Mouse (Mus musculus) CH12.LX (cell line): ENCODE results near the gene Cuedc2.

Experiments
- CHD1 ChIP-seq: IDR thresholded peaks from 2 replicates; pipeline ENCODE4 v1.6.1; 2012; ENCODE audit warnings: low read depth, low read length, improper control_type of control experiment, inconsistent platforms
- CHD2 ChIP-seq: IDR thresholded peaks from 2 replicates; pipeline ENCODE4 v1.6.1; 2011; ENCODE audit warnings: low read length, improper control_type of control experiment
- CTCF ChIP-seq, 2 experiments: IDR thresholded peaks in 1 of 2; conservative IDR thresholded peaks in 1 of 2; 2 replicates each; pipeline ENCODE4 v1.5.1; 2011 to 2012; ENCODE audit warnings: low read depth in 2 of 2, low read length in 2 of 2, improper control_type of control experiment in 1 of 2, inconsistent platforms in 1 of 2, mild to moderate bottlenecking in 1 of 2, moderate library complexity in 1 of 2
- GABPA ChIP-seq: IDR thresholded peaks from 2 replicates; pipeline ENCODE4 v1.6.1; 2012; ENCODE audit warnings: low read depth, low read length, improper control_type of control experiment, inconsistent platforms; ENCODE audit not compliant: insufficient replicate concordance
- POLR2A ChIP-seq: IDR thresholded peaks from 2 replicates; pipeline ENCODE4 v1.6.1; 2011; ENCODE audit warnings: low read depth, mild to moderate bottlenecking, improper control_type of control experiment, low read length
- TCF12 ChIP-seq: IDR thresholded peaks from 2 replicates; pipeline ENCODE4 v1.6.1; 2014; ENCODE audit warnings: low read depth, mild to moderate bottlenecking, inconsistent platforms, low read length, improper control_type of control experiment
- USF1 ChIP-seq: IDR thresholded peaks from 2 replicates; pipeline ENCODE4 v1.6.1; 2014; ENCODE audit warnings: low read depth, mild to moderate bottlenecking, inconsistent platforms, low read length, improper control_type of control experiment

GRCm38 (mm10) chr19:46330696-46331095, 7.8 kb downstream of the Cuedc2 start:
- TF ChIP-seq CTCF (conservative IDR thresholded peaks at IDR 0.05 in 1 of 2, IDR thresholded peaks at IDR 0.05 in 1 of 2; ENCODE audit: low read depth in 2 of 2, low read length in 2 of 2): no peak
- no peak for TF ChIP-seq TCF12
- no peak for TF ChIP-seq CHD2
- TF ChIP-seq POLR2A: no peak
- no peak for TF ChIP-seq USF1
- TF ChIP-seq CHD1: no peak
- TF ChIP-seq GABPA: no peak
